Mouse (Mus musculus) heart, postnatal 0 days (tissue): Measurements from ENCODE around the gene Agbl3.

Experiments used
- CTCF ChIP-seq: IDR thresholded peaks from 2 replicates; pipeline ENCODE4 v1.5.1; 2016; ENCODE audit warnings: antibody characterized with exemption, control low read depth, low read depth
- EP300 ChIP-seq: IDR thresholded peaks from 2 replicates; pipeline ENCODE4 v1.6.1; 2016; ENCODE audit warnings: antibody characterized with exemption, low read depth

DNA sequence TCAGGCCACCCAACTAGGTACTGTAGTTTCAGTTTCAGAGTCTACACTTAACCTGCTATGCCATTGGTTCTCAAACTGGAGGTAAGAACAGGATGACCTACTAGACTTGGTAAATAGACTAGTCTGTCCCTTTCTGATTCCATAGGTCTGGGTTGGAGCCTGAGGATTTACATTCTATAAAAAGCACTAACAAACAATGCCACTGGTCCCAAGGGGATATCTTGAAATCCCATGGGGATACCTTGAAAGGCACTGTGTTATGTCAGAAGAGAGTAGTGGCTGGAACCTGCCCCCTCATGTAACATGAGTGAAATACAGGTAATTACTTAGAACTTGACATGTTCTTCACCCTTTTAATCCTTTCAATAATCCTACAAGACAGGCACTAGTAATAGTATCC, 3.8 kb upstream of the Agbl3 start:
- TF ChIP-seq CTCF (no peak), EP300 (no peak)
